Mouse (Mus musculus): ENCODE measurements around the gene Mapk6. TPM values are rescaled to one million over a fixed set of nuclear protein-coding genes. Genes with fewer than 3 reads are reported as not detected.
A peak's percentile ranks its signal among the peaks of the same experiment; 100 is the strongest.

The Mapk6 gene
- polyA plus RNA-seq, 1 experiment from 2014 or later = 41.6 TPM

DNA sequence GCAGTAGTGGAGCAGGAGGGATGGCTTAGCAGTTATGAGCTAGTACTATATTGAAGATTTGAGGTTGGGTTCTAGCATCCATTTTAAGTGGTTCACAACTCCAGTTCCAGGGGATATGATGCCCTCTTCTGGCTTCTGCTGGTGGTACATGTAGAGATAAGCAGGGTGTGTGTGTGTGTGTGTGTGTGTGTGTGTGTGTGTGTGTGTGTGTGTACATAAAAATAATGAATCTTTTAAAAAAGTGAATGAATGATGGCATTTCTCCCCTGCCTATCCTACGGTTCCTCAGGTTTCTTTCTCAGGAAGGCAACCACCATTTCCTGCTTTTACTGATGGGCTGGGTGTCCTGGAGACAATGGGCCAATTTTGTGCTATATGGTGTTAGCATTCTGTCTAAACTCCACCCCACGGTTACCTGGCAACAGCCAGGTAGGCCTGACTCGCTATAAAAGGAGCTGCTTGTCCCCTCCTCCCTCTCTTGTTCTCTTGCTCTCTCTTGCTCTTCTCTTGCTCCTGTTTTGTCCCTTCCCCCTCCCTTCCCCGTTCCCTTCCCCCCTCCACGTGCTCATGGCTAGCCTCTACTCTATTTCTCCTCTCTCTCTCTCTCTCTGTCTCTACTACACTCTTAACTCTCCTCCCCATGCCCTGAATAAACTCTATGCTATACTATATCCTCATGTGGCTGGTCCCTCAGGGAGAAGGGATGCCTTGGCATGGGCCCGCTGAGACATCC is 28.0 kb upstream of the Mapk6 start:
- H3K27ac ChIP-seq (ENCODE audit: low read length) = no peak overlapping the region
- H3K4me1 ChIP-seq (ENCODE audit: control insufficient read depth, insufficient read depth, low read length) = peaks cover 14% of the 10 kb centered on the region
- no peak overlapping the region for H3K4me3 ChIP-seq (ENCODE audit: low read length)
- H3K4me2 ChIP-seq (ENCODE audit: low read depth, low read length) = no peak overlapping the region
- no peaks in the 10 kb centered on the region for H3K36me3 ChIP-seq (ENCODE audit: control insufficient read depth, insufficient read depth)
- H3K9ac ChIP-seq (ENCODE audit: low read length) = no peak overlapping the region
- 45% methylated on average over 6 of the region's 6 CpGs for WGBS
- H3K27me3 ChIP-seq (ENCODE audit: control insufficient read depth, insufficient read depth, low read length) = no peaks in the 10 kb centered on the region
- no peaks in the 10 kb centered on the region for H3K9me3 ChIP-seq (replicated peaks; ENCODE audit: control insufficient read depth, low read length)
- no peak for ATAC-seq (replicated peaks; ENCODE audit: extremely low read depth, insufficient read depth, low FRiP score)

DNA sequence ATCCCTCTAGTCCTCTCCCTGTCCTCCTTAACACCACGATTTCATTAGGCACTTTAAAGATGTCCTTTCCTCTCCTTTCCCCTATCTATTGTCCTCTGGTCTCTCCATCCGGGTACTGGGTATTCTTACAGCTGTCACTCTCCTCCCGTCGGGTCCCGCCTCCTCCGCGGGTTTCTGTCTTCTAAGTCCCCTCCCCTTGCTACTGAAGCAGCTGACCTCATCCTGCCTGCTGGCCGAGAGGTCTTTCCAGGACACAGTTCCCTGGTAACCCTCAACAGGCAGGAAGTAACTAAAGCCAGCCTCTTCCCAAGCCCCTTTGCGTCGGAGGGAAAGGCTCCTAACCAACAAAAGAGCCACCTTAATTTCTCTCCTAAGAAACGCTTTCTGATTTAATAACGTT is 26.1 kb upstream of the Mapk6 start:
- Histone ChIP-seq H3K27me3 (ENCODE audit: control insufficient read depth, insufficient read depth, low read length) (no peaks in the 10 kb centered on the region), H3K9me3 (replicated peaks; ENCODE audit: control insufficient read depth, low read length) (no peaks in the 10 kb centered on the region), H3K4me2 (ENCODE audit: low read depth, low read length) (peak overlapping the region; percentile 46), H3K9ac (ENCODE audit: low read length) (no peak overlapping the region), H3K4me1 (ENCODE audit: control insufficient read depth, insufficient read depth, low read length) (peaks cover 9% of the 10 kb centered on the region), H3K4me3 (ENCODE audit: low read length) (no peak overlapping the region; the same call in 1 of the 2 replicates), H3K27ac (ENCODE audit: low read length) (no peak overlapping the region), H3K36me3 (ENCODE audit: control insufficient read depth, insufficient read depth) (no peaks in the 10 kb centered on the region)
- peak; percentile 69 for ATAC-seq (replicated peaks; ENCODE audit: extremely low read depth, insufficient read depth, low FRiP score)
- 3% methylated on average over 12 of the region's 12 CpGs for WGBS

DNA sequence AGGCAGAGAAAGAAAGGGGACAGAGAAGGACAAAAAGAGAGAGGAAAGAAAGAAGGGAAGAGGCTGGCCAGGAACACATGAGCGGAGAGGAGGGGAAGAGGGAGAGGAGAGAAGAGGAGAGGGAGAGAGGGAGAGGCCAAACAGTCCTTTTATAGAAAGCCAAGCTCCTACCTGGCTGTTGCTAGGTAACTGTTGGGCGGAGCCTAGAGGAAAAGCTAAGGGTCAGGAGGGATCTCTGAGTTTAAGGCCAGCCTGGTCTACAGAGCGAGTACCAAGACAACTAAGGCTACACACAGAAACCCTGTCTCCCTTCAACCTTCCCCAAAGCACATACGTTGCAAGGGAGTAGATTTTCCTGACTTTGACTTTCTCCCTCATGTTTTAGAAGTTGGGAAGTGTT is 25.5 kb upstream of the Mapk6 start:
- Histone ChIP-seq H3K9ac (ENCODE audit: low read length) (no peak overlapping the region), H3K4me2 (ENCODE audit: low read depth, low read length) (no peak overlapping the region), H3K27me3 (ENCODE audit: control insufficient read depth, insufficient read depth, low read length) (no peaks in the 10 kb centered on the region), H3K36me3 (ENCODE audit: control insufficient read depth, insufficient read depth) (no peaks in the 10 kb centered on the region), H3K9me3 (replicated peaks; ENCODE audit: control insufficient read depth, low read length) (no peaks in the 10 kb centered on the region), H3K27ac (ENCODE audit: low read length) (no peak overlapping the region), H3K4me1 (ENCODE audit: control insufficient read depth, insufficient read depth, low read length) (peaks cover 14% of the 10 kb centered on the region), H3K4me3 (ENCODE audit: low read length) (no peak overlapping the region)
- no peak for ATAC-seq (replicated peaks; ENCODE audit: extremely low read depth, insufficient read depth, low FRiP score)
- WGBS = 80% methylated on average over 4 of the region's 4 CpGs

DNA sequence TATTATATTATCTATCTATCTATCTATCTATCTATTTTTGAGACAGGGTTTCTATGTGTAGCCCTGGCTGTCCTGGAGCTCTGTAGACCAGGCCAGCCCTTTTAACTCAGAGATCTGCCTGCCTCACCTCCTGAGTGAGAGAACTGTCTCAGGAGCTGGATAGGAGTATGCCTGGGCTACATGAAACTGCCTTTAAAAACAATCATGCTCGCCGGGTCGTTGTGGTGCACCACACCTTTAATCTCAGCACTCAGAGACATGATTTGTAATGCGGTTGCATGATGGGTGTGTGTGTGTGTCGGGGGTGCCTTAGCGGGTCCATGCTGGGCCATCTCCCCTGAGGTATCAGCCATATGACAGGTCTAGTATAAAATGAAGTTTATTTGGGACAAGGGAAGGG is 25.1 kb upstream of the Mapk6 start:
- Histone ChIP-seq H3K4me3 (ENCODE audit: low read length) (no peak overlapping the region), H3K4me2 (ENCODE audit: low read depth, low read length) (no peak overlapping the region), H3K27me3 (ENCODE audit: control insufficient read depth, insufficient read depth, low read length) (no peaks in the 10 kb centered on the region), H3K36me3 (ENCODE audit: control insufficient read depth, insufficient read depth) (no peaks in the 10 kb centered on the region), H3K9ac (ENCODE audit: low read length) (no peak overlapping the region), H3K27ac (ENCODE audit: low read length) (no peak overlapping the region), H3K9me3 (replicated peaks; ENCODE audit: control insufficient read depth, low read length) (no peaks in the 10 kb centered on the region), H3K4me1 (ENCODE audit: control insufficient read depth, insufficient read depth, low read length) (peaks cover 14% of the 10 kb centered on the region)
- 75% methylated on average over 6 of the region's 6 CpGs for WGBS
- no peak for ATAC-seq (replicated peaks; ENCODE audit: extremely low read depth, insufficient read depth, low FRiP score)

DNA sequence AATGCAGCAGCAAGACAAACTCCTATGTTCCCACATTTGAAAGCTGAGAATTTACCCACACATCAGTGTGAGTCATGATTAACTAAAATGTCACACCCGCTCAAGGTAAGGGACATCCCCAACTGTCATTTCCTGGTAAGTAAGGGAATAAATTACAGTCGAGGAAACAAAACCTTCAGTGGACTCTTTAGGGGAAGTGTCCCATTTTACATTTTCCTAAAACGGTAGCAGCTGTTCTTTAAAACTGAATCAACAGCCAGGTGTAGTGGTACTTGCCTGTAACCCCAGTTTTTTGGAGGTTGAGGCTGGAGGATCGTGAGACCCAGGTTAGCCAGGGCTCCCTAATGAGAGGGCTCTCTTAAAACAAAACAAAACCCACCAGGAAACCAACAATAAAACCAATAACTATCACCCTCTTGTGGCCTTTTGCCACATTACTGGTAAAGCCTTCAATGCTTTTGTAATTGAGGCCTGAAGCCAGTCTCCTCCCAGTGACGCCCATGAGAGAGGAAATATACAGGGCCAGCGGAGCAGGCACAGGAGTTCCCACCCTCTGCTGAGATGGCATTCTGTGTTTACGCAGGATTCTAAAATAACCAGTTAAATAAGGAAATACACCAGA is 24.5 kb upstream of the Mapk6 start:
- no peak for ATAC-seq (replicated peaks; ENCODE audit: extremely low read depth, insufficient read depth, low FRiP score)

DNA sequence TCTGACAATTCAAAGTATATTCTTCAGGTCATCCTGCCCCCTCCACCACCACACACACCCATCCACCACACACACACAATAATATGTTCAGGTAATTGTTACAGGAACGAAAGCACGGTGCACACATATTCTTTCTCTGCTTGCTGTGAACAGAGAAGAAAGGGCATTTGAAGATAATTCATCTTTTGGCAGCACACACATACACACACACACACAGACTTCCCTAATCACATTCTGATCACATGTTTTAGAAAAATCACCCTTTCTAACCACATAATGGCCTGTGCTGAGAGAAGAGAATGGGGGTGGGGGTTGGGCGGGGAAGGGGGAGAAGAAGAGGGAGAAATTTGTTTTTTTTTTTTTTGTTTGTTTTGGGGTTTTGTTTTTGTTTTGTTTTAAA is 22.9 kb upstream of the Mapk6 start:
- H3K4me1 ChIP-seq (ENCODE audit: control insufficient read depth, insufficient read depth, low read length) = peaks cover 24% of the 10 kb centered on the region

More for the DNA sequence above, 24.5 kb upstream of the Mapk6 start:
- Histone ChIP-seq H3K36me3 (ENCODE audit: control insufficient read depth, insufficient read depth) (no peaks in the 10 kb centered on the region), H3K4me3 (ENCODE audit: low read length) (no peak overlapping the region), H3K27me3 (ENCODE audit: control insufficient read depth, insufficient read depth, low read length) (no peaks in the 10 kb centered on the region), H3K4me1 (ENCODE audit: control insufficient read depth, insufficient read depth, low read length) (peaks cover 14% of the 10 kb centered on the region), H3K4me2 (ENCODE audit: low read depth, low read length) (0 out of 2 replicates have a peak overlapping the region, but pooled peaks have one; percentile 0), H3K27ac (ENCODE audit: low read length) (no peak overlapping the region), H3K9ac (ENCODE audit: low read length) (no peak overlapping the region), H3K9me3 (replicated peaks; ENCODE audit: control insufficient read depth, low read length) (no peaks in the 10 kb centered on the region)
- WGBS = 35% methylated on average over 7 of the region's 7 CpGs

DNA sequence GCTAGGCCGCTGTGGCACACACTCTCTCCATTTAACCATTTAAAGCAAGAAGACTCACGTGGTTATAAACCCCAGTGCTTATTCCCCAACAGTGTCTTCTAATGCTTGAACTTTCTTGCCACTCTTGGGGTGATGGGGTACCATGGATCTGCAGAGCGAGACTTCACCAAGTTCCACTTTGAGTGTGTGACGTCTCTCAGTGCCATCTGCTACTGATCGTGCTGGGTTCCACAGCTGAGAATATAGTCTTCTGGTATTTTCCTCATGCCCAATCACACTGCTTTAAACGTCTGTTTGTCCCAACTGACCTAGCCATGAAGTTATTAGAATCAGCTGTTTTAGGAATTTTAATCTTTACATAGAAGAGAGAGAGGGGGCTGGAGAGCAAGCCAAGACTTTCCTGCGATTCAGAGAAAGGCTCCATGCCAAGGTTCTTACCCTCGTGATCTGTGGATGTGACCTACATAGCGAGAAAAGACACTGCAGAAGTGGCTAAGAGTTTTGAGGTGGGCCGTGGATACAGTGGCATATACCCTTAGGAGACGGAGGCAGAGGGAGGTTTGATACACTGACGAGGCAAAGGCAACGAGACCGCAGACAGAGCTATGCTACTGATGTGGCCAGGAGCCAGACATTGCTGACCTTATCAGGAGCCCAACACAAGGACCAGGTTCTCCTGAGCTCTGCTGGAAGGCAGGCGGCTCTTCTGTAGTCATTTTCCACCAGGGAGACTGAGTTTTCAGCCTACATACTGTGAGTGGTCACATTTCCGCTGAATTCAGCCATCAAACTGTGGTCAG is 21.2 kb upstream of the Mapk6 start:
- Histone ChIP-seq H3K4me2 (ENCODE audit: low read depth, low read length) (peak overlapping the region; percentile 43), H3K9ac (ENCODE audit: low read length) (no peak overlapping the region), H3K27ac (ENCODE audit: low read length) (peak overlapping the region; percentile 81), H3K36me3 (ENCODE audit: control insufficient read depth, insufficient read depth) (no peaks in the 10 kb centered on the region), H3K4me3 (ENCODE audit: low read length) (no peak overlapping the region), H3K27me3 (ENCODE audit: control insufficient read depth, insufficient read depth, low read length) (no peaks in the 10 kb centered on the region), H3K9me3 (replicated peaks; ENCODE audit: control insufficient read depth, low read length) (no peaks in the 10 kb centered on the region), H3K4me1 (ENCODE audit: control insufficient read depth, insufficient read depth, low read length) (peaks cover 24% of the 10 kb centered on the region)
- peak; percentile 76 for ATAC-seq (replicated peaks; ENCODE audit: extremely low read depth, insufficient read depth, low FRiP score)
- 41% methylated on average over 16 of the region's 16 CpGs for WGBS

More for the DNA sequence above, 22.9 kb upstream of the Mapk6 start:
- ATAC-seq (replicated peaks; ENCODE audit: extremely low read depth, insufficient read depth, low FRiP score) = no peak
- Histone ChIP-seq H3K9ac (ENCODE audit: low read length) (no peak overlapping the region), H3K36me3 (ENCODE audit: control insufficient read depth, insufficient read depth) (no peaks in the 10 kb centered on the region), H3K4me3 (ENCODE audit: low read length) (no peak overlapping the region), H3K9me3 (replicated peaks; ENCODE audit: control insufficient read depth, low read length) (no peaks in the 10 kb centered on the region), H3K27me3 (ENCODE audit: control insufficient read depth, insufficient read depth, low read length) (no peaks in the 10 kb centered on the region), H3K4me2 (ENCODE audit: low read depth, low read length) (no peak overlapping the region), H3K27ac (ENCODE audit: low read length) (no peak overlapping the region)
- WGBS = 93% methylated on average over 3 of the region's 3 CpGs

DNA sequence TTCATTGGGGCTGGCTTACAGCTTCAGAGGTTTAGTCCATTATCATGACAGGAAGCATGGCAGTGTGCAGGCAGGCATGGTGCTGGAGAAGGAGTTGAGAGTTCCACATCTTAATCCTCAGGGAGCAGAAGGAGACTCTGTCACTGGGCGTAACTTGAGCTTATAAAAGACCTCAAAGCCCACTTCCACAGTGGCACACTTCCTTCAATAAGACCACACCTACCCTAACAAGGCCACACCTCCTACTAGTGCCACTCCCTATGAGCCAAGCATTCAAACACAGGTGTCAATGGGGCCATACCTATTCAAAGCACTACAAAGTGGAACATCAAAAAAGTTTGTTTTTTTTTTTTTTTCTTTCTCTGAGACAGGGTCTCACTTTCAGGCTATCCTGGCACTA is 19.9 kb upstream of the Mapk6 start:
- no peak overlapping the region for H3K27ac ChIP-seq (ENCODE audit: low read length)
- H3K36me3 ChIP-seq (ENCODE audit: control insufficient read depth, insufficient read depth) = no peaks in the 10 kb centered on the region
- H3K9me3 ChIP-seq (replicated peaks; ENCODE audit: control insufficient read depth, low read length) = no peaks in the 10 kb centered on the region
- no peaks in the 10 kb centered on the region for H3K27me3 ChIP-seq (ENCODE audit: control insufficient read depth, insufficient read depth, low read length)
- no peak for ATAC-seq (replicated peaks; ENCODE audit: extremely low read depth, insufficient read depth, low FRiP score)
- no peak overlapping the region for H3K4me2 ChIP-seq (ENCODE audit: low read depth, low read length)
- H3K9ac ChIP-seq (ENCODE audit: low read length) = no peak overlapping the region
- H3K4me1 ChIP-seq (ENCODE audit: control insufficient read depth, insufficient read depth, low read length) = peaks cover 19% of the 10 kb centered on the region
- H3K4me3 ChIP-seq (ENCODE audit: low read length) = no peak overlapping the region
- WGBS = 87% methylated on average over 1 of the region's 1 CpGs

DNA sequence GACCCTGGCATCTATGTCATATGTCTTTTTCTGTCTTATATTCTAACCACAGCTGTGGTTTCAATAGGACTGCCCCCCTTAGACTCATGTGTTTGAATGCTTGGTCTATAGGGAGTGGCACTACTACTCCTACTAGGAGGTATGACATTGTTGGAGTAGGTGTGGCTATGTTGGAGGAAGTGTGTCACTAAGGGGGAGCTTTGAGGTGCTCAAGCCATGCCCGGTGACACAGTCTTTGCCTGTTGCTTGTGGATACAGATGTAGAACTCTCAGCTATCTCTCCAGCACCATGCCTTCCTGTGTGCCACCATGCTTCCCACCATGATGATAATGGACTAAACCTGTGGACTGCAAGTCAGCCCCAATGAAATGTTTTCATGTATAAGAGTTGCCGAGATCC is 19.2 kb upstream of the Mapk6 start:
- Histone ChIP-seq H3K9me3 (replicated peaks; ENCODE audit: control insufficient read depth, low read length) (no peaks in the 10 kb centered on the region), H3K9ac (ENCODE audit: low read length) (no peak overlapping the region), H3K27ac (ENCODE audit: low read length) (no peak overlapping the region), H3K4me1 (ENCODE audit: control insufficient read depth, insufficient read depth, low read length) (peaks cover 19% of the 10 kb centered on the region), H3K27me3 (ENCODE audit: control insufficient read depth, insufficient read depth, low read length) (no peaks in the 10 kb centered on the region), H3K4me3 (ENCODE audit: low read length) (no peak overlapping the region), H3K4me2 (ENCODE audit: low read depth, low read length) (no peak overlapping the region), H3K36me3 (ENCODE audit: control insufficient read depth, insufficient read depth) (no peaks in the 10 kb centered on the region)
- ATAC-seq (replicated peaks; ENCODE audit: extremely low read depth, insufficient read depth, low FRiP score) = no peak
- WGBS = 80% methylated on average over 2 of the region's 2 CpGs

Measured in heart, embryonic 16.5 days (tissue).